Mouse (Mus musculus): Measurements from ENCODE around the gene Hacd2. TPM values are rescaled to one million over a fixed set of nuclear protein-coding genes. Genes with fewer than 3 reads are reported as not detected.

Gene Hacd2
- polyA plus RNA-seq, 1 experiment: 36.1 TPM

DNA sequence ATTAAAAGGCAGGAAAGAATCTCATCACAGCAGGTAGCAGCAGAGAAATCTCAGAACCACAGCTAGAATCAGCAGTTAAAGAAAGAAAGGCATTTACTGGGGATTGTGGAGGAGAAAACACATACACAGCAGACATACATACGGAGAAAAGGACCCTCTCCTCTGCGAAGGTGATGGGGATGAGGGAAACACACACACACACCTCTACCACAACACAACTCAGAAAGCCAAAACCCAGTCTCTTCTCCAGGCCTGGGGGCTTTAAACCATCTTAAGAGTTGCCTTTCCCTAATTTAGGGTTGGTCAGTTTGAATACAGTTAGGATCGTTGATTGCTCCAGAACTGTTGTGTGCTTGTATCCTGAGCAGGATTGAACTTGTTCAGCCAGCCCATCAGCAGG lies 45.4 kb downstream of the Hacd2 start:
- H3ac ChIP-seq (ENCODE audit: control insufficient read depth, insufficient read length): no peak overlapping the region
- H3K79me2 ChIP-seq (ENCODE audit: control insufficient read depth, insufficient read depth): no peaks in the 10 kb centered on the region
- peaks cover 4% of the 10 kb centered on the region for H3K36me3 ChIP-seq (ENCODE audit: control insufficient read depth, insufficient read depth)
- TF ChIP-seq SRF (IDR thresholded peaks at IDR 0.05; ENCODE audit: control insufficient read depth, insufficient read length, low read depth) (no peak), USF1 (IDR thresholded peaks at IDR 0.05; ENCODE audit: low read depth) (no peak), TCF3 (IDR thresholded peaks at IDR 0.05; ENCODE audit: insufficient read length, low read depth) (no peak), MYOD1 (IDR thresholded peaks at IDR 0.05; ENCODE audit: control insufficient read depth in 1 of 3, insufficient read length in 2 of 3, low read depth in 2 of 3) (no peak), TCF12 (IDR thresholded peaks at IDR 0.05; ENCODE audit: insufficient read depth, poor library complexity, severe bottlenecking) (no peak), MYOG (IDR thresholded peaks at IDR 0.05; ENCODE audit: control insufficient read depth in 1 of 3, insufficient read depth in 1 of 3, insufficient read length in 2 of 3, low read depth in 2 of 3) (no peak), CEBPB (IDR thresholded peaks at IDR 0.05; ENCODE audit: insufficient read depth, poor library complexity, severe bottlenecking) (no peak), POLR2AphosphoS2 (IDR thresholded peaks at IDR 0.05; ENCODE audit: insufficient read length, low read depth) (no peak), POLR2A (IDR thresholded peaks at IDR 0.05; ENCODE audit: insufficient read length, low read depth) (no peak), MAX (IDR thresholded peaks at IDR 0.05; ENCODE audit: low read depth) (no peak), E2F4 (IDR thresholded peaks at IDR 0.05; ENCODE audit: insufficient read depth) (no peak), REST (IDR thresholded peaks at IDR 0.05; ENCODE audit: insufficient read depth, insufficient read length) (no peak)
- no peak overlapping the region for H3K4me2 ChIP-seq (ENCODE audit: low read depth)
- no peak overlapping the region for H3K4me3 ChIP-seq
- H3K27me3 ChIP-seq (ENCODE audit: control insufficient read depth, insufficient read depth, insufficient read length): no peaks in the 10 kb centered on the region

DNA sequence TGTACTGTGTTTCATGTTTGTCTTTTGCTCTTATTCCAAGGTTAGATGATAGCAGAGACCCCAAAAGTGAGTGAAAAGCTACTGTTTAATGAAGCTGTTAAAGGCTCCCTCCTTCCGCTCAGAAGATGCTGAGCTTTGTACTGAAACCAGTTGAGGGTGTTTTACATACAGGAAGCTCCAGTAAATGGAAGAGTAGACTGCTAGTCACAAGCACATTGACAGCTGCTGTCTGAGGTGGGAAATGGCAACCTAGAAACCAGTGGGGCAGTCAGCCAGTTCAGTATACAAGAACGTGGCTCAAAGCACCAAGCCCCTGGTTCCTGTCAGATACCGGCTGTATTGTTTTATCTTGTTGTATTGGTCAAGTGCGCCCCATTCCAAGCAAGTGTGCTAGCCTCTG lies 46.7 kb downstream of the Hacd2 start:
- Histone ChIP-seq H3ac (ENCODE audit: control insufficient read depth, insufficient read length) (no peak overlapping the region), H3K36me3 (ENCODE audit: control insufficient read depth, insufficient read depth) (peaks cover 4% of the 10 kb centered on the region), H3K27me3 (ENCODE audit: control insufficient read depth, insufficient read depth, insufficient read length) (no peaks in the 10 kb centered on the region), H3K4me2 (ENCODE audit: low read depth) (no peak overlapping the region), H3K4me3 (no peak overlapping the region), H3K79me2 (ENCODE audit: control insufficient read depth, insufficient read depth) (no peaks in the 10 kb centered on the region)
- TF ChIP-seq MYOD1 (IDR thresholded peaks at IDR 0.05; ENCODE audit: control insufficient read depth in 1 of 3, insufficient read length in 2 of 3, low read depth in 2 of 3) (no peak), CEBPB (IDR thresholded peaks at IDR 0.05; ENCODE audit: insufficient read depth, poor library complexity, severe bottlenecking) (no peak), TCF3 (IDR thresholded peaks at IDR 0.05; ENCODE audit: insufficient read length, low read depth) (no peak), USF1 (IDR thresholded peaks at IDR 0.05; ENCODE audit: low read depth) (no peak), REST (IDR thresholded peaks at IDR 0.05; ENCODE audit: insufficient read depth, insufficient read length) (no peak), POLR2AphosphoS2 (IDR thresholded peaks at IDR 0.05; ENCODE audit: insufficient read length, low read depth) (no peak)

DNA sequence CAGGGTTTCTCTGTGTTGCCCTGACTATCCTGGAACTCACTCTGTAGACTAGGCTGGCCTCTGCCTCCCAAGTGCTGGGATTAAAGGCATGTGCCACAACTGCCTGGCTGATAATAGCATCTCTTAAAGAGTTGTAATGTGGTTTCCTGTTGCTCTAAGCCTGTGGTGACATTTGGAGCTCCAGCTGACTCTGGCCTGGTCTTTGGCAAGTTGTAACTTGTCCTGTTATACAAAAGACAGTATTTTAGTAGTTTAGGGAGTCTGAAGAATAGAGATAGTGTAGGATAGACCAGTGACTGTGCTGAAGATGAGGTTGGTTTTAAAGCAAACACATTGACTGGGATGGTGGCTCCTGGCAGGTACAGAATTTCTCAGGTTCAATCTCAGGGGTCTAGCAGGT lies 52.2 kb downstream of the Hacd2 start:
- no peak for TF ChIP-seq E2F4 (IDR thresholded peaks at IDR 0.05; ENCODE audit: insufficient read depth)
- TF ChIP-seq POLR2AphosphoS2 (IDR thresholded peaks at IDR 0.05; ENCODE audit: insufficient read length, low read depth): no peak
- TF ChIP-seq REST (IDR thresholded peaks at IDR 0.05; ENCODE audit: insufficient read depth, insufficient read length): no peak
- no peak for TF ChIP-seq MAX (IDR thresholded peaks at IDR 0.05; ENCODE audit: low read depth)
- no peak for TF ChIP-seq TCF3 (IDR thresholded peaks at IDR 0.05; ENCODE audit: insufficient read length, low read depth)
- TF ChIP-seq POLR2A (IDR thresholded peaks at IDR 0.05; ENCODE audit: insufficient read length, low read depth): no peak
- no peak for TF ChIP-seq USF1 (IDR thresholded peaks at IDR 0.05; ENCODE audit: low read depth)
- TF ChIP-seq MYOG (IDR thresholded peaks at IDR 0.05; ENCODE audit: control insufficient read depth in 1 of 3, insufficient read depth in 1 of 3, insufficient read length in 2 of 3, low read depth in 2 of 3): no peak
- TF ChIP-seq TCF12 (IDR thresholded peaks at IDR 0.05; ENCODE audit: insufficient read depth, poor library complexity, severe bottlenecking): no peak
- TF ChIP-seq CEBPB (IDR thresholded peaks at IDR 0.05; ENCODE audit: insufficient read depth, poor library complexity, severe bottlenecking): no peak

DNA sequence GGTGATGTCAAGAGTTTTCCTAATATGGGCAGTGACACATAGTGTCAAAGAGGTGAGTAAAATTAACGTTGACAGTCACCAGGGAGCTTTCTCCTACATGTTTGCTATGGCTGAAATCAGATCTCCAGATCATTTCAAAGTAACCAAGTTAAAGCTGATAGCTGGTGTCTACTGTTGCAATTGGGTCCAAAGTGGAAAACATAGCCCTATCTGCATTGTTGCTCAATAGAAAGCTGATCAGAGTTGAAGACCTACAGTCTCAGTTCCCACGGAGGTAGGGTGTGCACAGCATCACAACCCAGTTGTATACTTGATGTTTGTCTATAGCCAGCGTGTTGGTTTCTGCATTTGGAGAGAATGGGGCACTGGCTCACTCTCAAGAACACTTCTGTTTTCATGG lies 53.4 kb downstream of the Hacd2 start:
- H3K36me3 ChIP-seq (ENCODE audit: control insufficient read depth, insufficient read depth): peaks cover 5% of the 10 kb centered on the region

More for the DNA sequence above, 52.2 kb downstream of the Hacd2 start:
- Histone ChIP-seq H3K4me3 (no peak overlapping the region), H3K4me2 (ENCODE audit: low read depth) (no peak overlapping the region), H3K79me2 (ENCODE audit: control insufficient read depth, insufficient read depth) (no peaks in the 10 kb centered on the region), H3K27me3 (ENCODE audit: control insufficient read depth, insufficient read depth, insufficient read length) (no peaks in the 10 kb centered on the region), H3ac (ENCODE audit: control insufficient read depth, insufficient read length) (no peak overlapping the region), H3K36me3 (ENCODE audit: control insufficient read depth, insufficient read depth) (no peaks in the 10 kb centered on the region)

DNA sequence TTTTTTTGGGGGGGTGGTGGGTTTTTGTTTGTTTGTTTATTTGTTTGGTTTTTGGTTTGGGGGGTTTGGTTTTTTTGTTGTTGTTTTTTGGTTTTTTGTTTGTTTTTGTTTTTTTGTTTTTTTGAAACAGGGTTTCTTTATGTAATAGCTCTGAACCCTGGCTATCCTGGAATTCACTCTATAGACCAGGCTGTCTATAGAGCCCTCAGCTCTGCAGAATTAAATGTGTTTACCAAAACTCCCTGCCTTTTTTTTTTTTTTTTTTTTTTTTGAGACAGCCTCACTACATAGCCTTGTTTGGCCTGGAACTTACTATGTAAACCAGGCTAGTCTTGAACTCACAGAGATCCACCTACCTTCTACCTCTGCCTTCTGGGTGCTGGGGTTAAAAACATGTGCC lies 71.3 kb downstream of the Hacd2 start:
- TF ChIP-seq TCF3 (IDR thresholded peaks at IDR 0.05; ENCODE audit: insufficient read length, low read depth): no peak
- TF ChIP-seq USF1 (IDR thresholded peaks at IDR 0.05; ENCODE audit: low read depth): no peak
- no peaks in the 10 kb centered on the region for H3K27me3 ChIP-seq (ENCODE audit: control insufficient read depth, insufficient read depth, insufficient read length)
- H3K4me3 ChIP-seq: no peak overlapping the region
- H3K36me3 ChIP-seq (ENCODE audit: control insufficient read depth, insufficient read depth): peaks cover 7% of the 10 kb centered on the region
- H3K4me2 ChIP-seq (ENCODE audit: low read depth): no peak overlapping the region
- no peaks in the 10 kb centered on the region for H3K79me2 ChIP-seq (ENCODE audit: control insufficient read depth, insufficient read depth)
- H3ac ChIP-seq (ENCODE audit: control insufficient read depth, insufficient read length): no peak overlapping the region

More for the DNA sequence above, 53.4 kb downstream of the Hacd2 start:
- no peak overlapping the region for H3ac ChIP-seq (ENCODE audit: control insufficient read depth, insufficient read length)
- no peaks in the 10 kb centered on the region for H3K27me3 ChIP-seq (ENCODE audit: control insufficient read depth, insufficient read depth, insufficient read length)
- H3K4me2 ChIP-seq (ENCODE audit: low read depth): no peak overlapping the region
- no peaks in the 10 kb centered on the region for H3K79me2 ChIP-seq (ENCODE audit: control insufficient read depth, insufficient read depth)
- no peak for TF ChIP-seq POLR2AphosphoS2 (IDR thresholded peaks at IDR 0.05; ENCODE audit: insufficient read length, low read depth)
- no peak overlapping the region for H3K4me3 ChIP-seq
